Mouse (Mus musculus): Measurements from ENCODE around the gene Eps8. TPM values are rescaled to one million over a fixed set of nuclear protein-coding genes. Genes with fewer than 3 reads are reported as not detected.

Eps8 gene
- 37.8 and 39.3 TPM in 2 replicates for polyA plus RNA-seq (2015; fragmentation: Nextera tagmentation; extraction: Ambion mirVana)

GRCm38 (mm10) chr6:137654776-137655175 lies at the start of gene Eps8:
Gene Eps8 (minus strand): TSS chr6:137654876.

Other genes with a start within 250 kb of the Eps8 start
- 139 and 148 TPM in 2 replicates for gene Strap, start 80.2 kb upstream of the Eps8 start, polyA plus RNA-seq (2015; fragmentation: Nextera tagmentation; extraction: Ambion mirVana)
- gene Dera, start 99.7 kb upstream of the Eps8 start, polyA plus RNA-seq (2015; fragmentation: Nextera tagmentation; extraction: Ambion mirVana) = 18.6 and 18.8 TPM in 2 replicates

Data from neural tube, postnatal 0 days (tissue).